Mouse (Mus musculus) B cell, adult (primary cell): ENCODE data around the gene Adora1. TPM values are rescaled to one million over a fixed set of nuclear protein-coding genes. Genes with fewer than 3 reads are reported as not detected.

Experiments used
- total RNA-seq: library from RNA; stranded (reverse); gene quantifications from 4 replicates; pipeline ENCODE4 v1.2.4, GENCODE M21; 2023; ENCODE audit not compliant: inconsistent age

Adora1 gene
- not detected in 4 replicates for total RNA-seq

DNA sequence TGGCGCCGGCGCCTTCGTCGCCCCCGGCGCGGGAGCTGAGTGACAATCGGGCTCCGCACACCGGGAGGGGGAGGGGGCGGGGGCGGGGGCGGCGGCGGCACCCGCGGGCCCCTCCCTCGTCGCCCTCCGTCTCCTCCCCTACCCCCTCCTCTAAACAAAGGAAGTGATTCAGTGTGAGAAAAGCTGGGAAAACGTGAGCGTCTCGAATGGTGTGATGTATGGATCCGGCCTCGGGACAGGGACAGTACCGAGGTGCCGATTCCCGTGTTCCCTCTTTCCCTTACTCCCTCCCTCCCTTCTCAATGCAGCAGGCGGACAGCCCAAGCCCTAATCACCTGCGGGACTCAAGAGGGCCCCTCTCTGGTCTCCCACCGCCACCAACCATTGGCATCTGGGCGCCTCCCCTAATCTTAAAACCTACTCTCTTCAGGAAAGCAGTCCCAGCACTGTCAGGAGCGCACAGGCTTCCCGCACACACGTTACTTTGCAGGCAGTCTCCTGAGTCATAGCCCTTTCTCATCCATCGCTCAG lies at the start of gene Adora1:
Gene Adora1 (minus strand): TSS at position 41 of the 531 bp plus-strand sequence.

DNA sequence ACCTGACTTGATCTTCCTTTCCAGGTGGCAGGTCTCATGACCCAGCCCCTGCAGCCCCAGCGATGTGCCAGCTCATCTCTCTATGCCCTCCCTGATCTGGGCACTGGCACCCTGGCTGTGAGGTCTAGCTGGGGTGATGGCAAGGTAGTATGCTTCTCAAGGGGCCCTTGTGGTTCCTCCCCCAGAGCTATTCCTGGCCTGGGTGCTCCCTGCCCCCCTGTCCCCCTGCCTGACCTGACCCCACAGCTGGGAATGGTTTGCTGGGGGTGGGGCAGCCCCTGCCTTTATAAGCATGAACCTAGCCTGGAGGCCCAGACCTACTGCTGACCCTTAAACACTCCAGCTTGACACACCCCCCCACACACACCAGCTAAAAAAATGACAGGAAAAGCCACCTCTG lies 42.1 kb downstream of the Adora1 start, which contains the start of gene Mybph:
Gene Mybph (plus strand): TSS at position 323 of the 400 bp plus-strand sequence.

DNA sequence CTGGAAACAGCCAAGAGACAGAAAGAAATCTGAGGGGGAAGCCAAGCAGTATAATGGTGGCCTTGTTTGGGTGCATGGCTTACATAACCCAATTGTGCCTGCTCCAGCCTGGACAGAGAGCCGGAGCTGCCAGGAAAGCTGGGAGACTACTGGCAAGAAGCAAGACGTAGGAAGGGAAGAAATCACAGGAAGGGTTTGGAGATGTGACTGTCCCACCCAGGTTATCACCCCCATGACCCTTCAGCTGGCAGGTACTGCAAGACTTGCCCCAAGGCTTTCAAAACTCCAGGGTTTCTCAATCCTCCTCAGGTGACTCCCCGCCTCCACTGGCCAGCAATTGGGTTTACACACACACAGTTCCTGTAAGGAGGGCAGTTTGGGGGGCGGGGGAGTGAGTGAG lies 53.2 kb downstream of the Adora1 start, which contains the start of gene Chil1:
Gene Chil1 (plus strand): TSS at position 152 of the 400 bp plus-strand sequence.

Other genes with a start within 250 kb of the Adora1 start
- not detected in 4 replicates for gene Fmod, start 198.2 kb downstream of the Adora1 start, total RNA-seq
- gene Btg2, start 156.3 kb downstream of the Adora1 start, total RNA-seq, result 317 to 383 TPM (median 362 TPM) in 4 replicates
- gene Chit1, start 124.2 kb downstream of the Adora1 start, total RNA-seq, result not detected in 4 replicates
- 0.80 TPM in 1 of 4 replicates, not detected in the others for gene Chil1, start 53.3 kb downstream of the Adora1 start, total RNA-seq
- gene Mybph, start 42.0 kb downstream of the Adora1 start, total RNA-seq, result not detected in 4 replicates
- gene Myog, start 54.6 kb upstream of the Adora1 start, total RNA-seq, result not detected in 4 replicates
- 1.1 to 2.1 TPM (median 1.6 TPM) in 4 replicates for gene Ppfia4, start 97.5 kb upstream of the Adora1 start, total RNA-seq
- 60.9 to 73.9 TPM (median 64.2 TPM) in 4 replicates for gene Tmem183a, start 126.5 kb upstream of the Adora1 start, total RNA-seq
- gene 4933406M09Rik, start 150.5 kb upstream of the Adora1 start, total RNA-seq, result not detected in 4 replicates
- 6.1 to 8.8 TPM (median 8.2 TPM) in 4 replicates for gene Cyb5r1, start 170.1 kb upstream of the Adora1 start, total RNA-seq
- gene Adipor1, start 179.9 kb upstream of the Adora1 start, total RNA-seq, result 73.1 to 79.5 TPM (median 77.9 TPM) in 4 replicates
- 32.4 to 36.7 TPM (median 34.8 TPM) in 4 replicates for gene Klhl12, start 220.1 kb upstream of the Adora1 start, total RNA-seq